Mouse (Mus musculus) MEL (cell line): Measurements from ENCODE around the gene Tnfrsf19. TPM values are rescaled to one million over a fixed set of nuclear protein-coding genes. Genes with fewer than 3 reads are reported as not detected.

ENCODE experiments used
- DNase-seq: peaks from one replicate; pipeline ENCODE4 v3.0.0; 2011; ENCODE audit warnings: low read depth, low spot score
- H3K27ac ChIP-seq: 2 replicates; pipeline ENCODE4 v1.5.1; 2012; ENCODE audit warnings: low read depth, mild to moderate bottlenecking, control low read depth, low read length, moderate library complexity; ENCODE audit not compliant: control insufficient read depth
- H3K27me3 ChIP-seq, 2 experiments: fragments of 150-350 bp in 1 of 2; sonication (generic) in 1 of 2; 2 replicates each; pipeline ENCODE4 v1.6.1; 2012; ENCODE audit warnings: low read length in 2 of 2, mild to moderate bottlenecking in 2 of 2, improper control_type of control experiment in 1 of 2, moderate library complexity in 1 of 2; ENCODE audit not compliant: insufficient read depth in 2 of 2, control insufficient read depth in 1 of 2
- H3K36me3 ChIP-seq, 2 experiments: 2 replicates each; pipeline ENCODE4 v1.6.1; 2012 to 2014; ENCODE audit warnings: low read length in 2 of 2, improper control_type of control experiment in 1 of 2, inconsistent platforms in 1 of 2, mild to moderate bottlenecking in 1 of 2; ENCODE audit not compliant: insufficient read depth in 2 of 2, control insufficient read depth in 1 of 2
- H3K4me1 ChIP-seq, 2 experiments: fragments of 150-350 bp in 1 of 2; sonication (generic) in 1 of 2; 2 replicates each; pipeline ENCODE4 v1.6.1; 2012; ENCODE audit warnings: low read length in 2 of 2, improper control_type of control experiment in 1 of 2, mild to moderate bottlenecking in 1 of 2; ENCODE audit not compliant: insufficient read depth in 2 of 2, control insufficient read depth in 1 of 2
- H3K4me3 ChIP-seq, 2 experiments: fragments of 150-350 bp in 1 of 2; sonication (generic) in 1 of 2; 2 replicates each; pipeline ENCODE4 v1.5.1; 2012; ENCODE audit warnings: low read depth in 2 of 2, low read length in 2 of 2, mild to moderate bottlenecking in 2 of 2, moderate library complexity in 2 of 2, control low read depth in 1 of 2, improper control_type of control experiment in 1 of 2; ENCODE audit not compliant: control insufficient read depth in 1 of 2, insufficient read depth in 1 of 2
- H3K79me2 ChIP-seq: 2 replicates; pipeline ENCODE4 v1.6.1; 2012; ENCODE audit warnings: mild to moderate bottlenecking, low read length, moderate library complexity; ENCODE audit not compliant: control insufficient read depth, poor library complexity, insufficient read depth
- H3K9ac ChIP-seq: 2 replicates; pipeline ENCODE4 v1.6.1; 2012; ENCODE audit warnings: low read depth, mild to moderate bottlenecking, control low read depth, low read length, moderate library complexity; ENCODE audit not compliant: control insufficient read depth, poor library complexity, severe bottlenecking
- H3K9me3 ChIP-seq: fragments of 150-350 bp; sonication (generic); replicated peaks from 2 replicates; pipeline ENCODE4 v1.6.1; 2012; ENCODE audit warnings: mild to moderate bottlenecking, low read length, improper control_type of control experiment, moderate library complexity; ENCODE audit not compliant: insufficient read depth
- CHD1 ChIP-seq: IDR thresholded peaks from 2 replicates; pipeline ENCODE4 v1.6.1; 2012; ENCODE audit warnings: low read depth, mild to moderate bottlenecking, inconsistent platforms, low read length, improper control_type of control experiment
- CTCF ChIP-seq, 3 experiments: IDR thresholded peaks in 2 of 3; conservative IDR thresholded peaks in 1 of 3; 2 replicates each; pipeline ENCODE4 v1.5.1; 2011 to 2012; ENCODE audit warnings: low read length in 3 of 3, low read depth in 2 of 3, mild to moderate bottlenecking in 2 of 3, improper control_type of control experiment in 1 of 3, inconsistent platforms in 1 of 3, mixed read lengths in 1 of 3, moderate library complexity in 1 of 3; ENCODE audit not compliant: control insufficient read depth in 1 of 3, insufficient read depth in 1 of 3, poor library complexity in 1 of 3, severe bottlenecking in 1 of 3
- ELF1 ChIP-seq: IDR thresholded peaks from 2 replicates; pipeline ENCODE4 v1.6.1; 2014; ENCODE audit warnings: low read depth, mild to moderate bottlenecking, inconsistent platforms, low read length, improper control_type of control experiment, moderate library complexity
- EP300 ChIP-seq, 2 experiments: IDR thresholded peaks; 2 replicates each; pipeline ENCODE4 v1.6.1; 2011; ENCODE audit warnings: improper control_type of control experiment in 2 of 2, low read length in 2 of 2, low read depth in 1 of 2, mild to moderate bottlenecking in 1 of 2
- GATA1 ChIP-seq: IDR thresholded peaks from 2 replicates; pipeline ENCODE4 v1.6.1; 2011; ENCODE audit warnings: low read depth, low read length, improper control_type of control experiment
- KAT2A ChIP-seq: conservative IDR thresholded peaks from 2 replicates; pipeline ENCODE4 v1.6.1; 2012; ENCODE audit warnings: low read depth, low read length, improper control_type of control experiment, inconsistent platforms
- MAX ChIP-seq: IDR thresholded peaks from 2 replicates; pipeline ENCODE4 v1.6.1; 2011; ENCODE audit warnings: low read length, improper control_type of control experiment
- NRF1 ChIP-seq: IDR thresholded peaks from 2 replicates; pipeline ENCODE4 v1.6.1; 2014; ENCODE audit warnings: low read depth, mild to moderate bottlenecking, inconsistent platforms, low read length, improper control_type of control experiment, moderate library complexity; ENCODE audit not compliant: poor library complexity, insufficient read depth, severe bottlenecking
- POLR2AphosphoS5 ChIP-seq: IDR thresholded peaks from 2 replicates; pipeline ENCODE4 v1.6.1; 2012; ENCODE audit warnings: low read depth, borderline replicate concordance, mild to moderate bottlenecking, inconsistent platforms, low read length, moderate library complexity, mixed read lengths
- RAD21 ChIP-seq: IDR thresholded peaks from 2 replicates; pipeline ENCODE4 v1.6.1; 2011; ENCODE audit warnings: mild to moderate bottlenecking, low read depth, low read length, improper control_type of control experiment
- SMC3 ChIP-seq: IDR thresholded peaks from 2 replicates; pipeline ENCODE4 v1.6.1; 2011; ENCODE audit warnings: low read depth, low read length, improper control_type of control experiment
- TAL1 ChIP-seq: IDR thresholded peaks from 2 replicates; pipeline ENCODE4 v1.6.1; 2012; ENCODE audit warnings: mild to moderate bottlenecking, inconsistent platforms, low read length, moderate library complexity, mixed read lengths
- TCF12 ChIP-seq: IDR thresholded peaks from 2 replicates; pipeline ENCODE4 v1.6.1; 2014; ENCODE audit warnings: low read depth, mild to moderate bottlenecking, inconsistent platforms, low read length, improper control_type of control experiment, moderate library complexity
- UBTF ChIP-seq: IDR thresholded peaks from 2 replicates; pipeline ENCODE4 v1.6.1; 2012; ENCODE audit warnings: low read depth, mild to moderate bottlenecking, inconsistent platforms, low read length, improper control_type of control experiment, moderate library complexity, borderline replicate concordance; ENCODE audit not compliant: insufficient read depth
- USF1 ChIP-seq: IDR thresholded peaks from 2 replicates; pipeline ENCODE4 v1.6.1; 2014; ENCODE audit warnings: low read depth, mild to moderate bottlenecking, inconsistent platforms, low read length, improper control_type of control experiment, moderate library complexity
- USF2 ChIP-seq, 2 experiments: IDR thresholded peaks; 2 replicates each; pipeline ENCODE4 v1.6.1; 2011 to 2012; ENCODE audit warnings: improper control_type of control experiment in 2 of 2, low read length in 2 of 2, borderline replicate concordance in 1 of 2, inconsistent platforms in 1 of 2, low read depth in 1 of 2, mild to moderate bottlenecking in 1 of 2; ENCODE audit not compliant: insufficient read depth in 1 of 2
- ZKSCAN1 ChIP-seq: IDR thresholded peaks from 2 replicates; pipeline ENCODE4 v1.6.1; 2012; ENCODE audit warnings: low read depth, mild to moderate bottlenecking, inconsistent platforms, low read length, improper control_type of control experiment, moderate library complexity
- ZMIZ1 ChIP-seq: IDR thresholded peaks from 2 replicates; pipeline ENCODE4 v1.6.1; 2012; ENCODE audit warnings: low read depth, mild to moderate bottlenecking, inconsistent platforms, low read length, improper control_type of control experiment, moderate library complexity
- ZNF384 ChIP-seq: IDR thresholded peaks from 2 replicates; pipeline ENCODE4 v1.6.1; 2012; ENCODE audit warnings: low read depth, mild to moderate bottlenecking, inconsistent platforms, low read length, improper control_type of control experiment
- polyA plus RNA-seq, 2 experiments: library from polyadenylated mRNA; stranded (reverse) in 1 of 2; unstranded in 1 of 2; fragments of >175 nt in 1 of 2; fragments of >200 nt in 1 of 2; gene quantifications; 2 replicates each; pipeline versions ENCODE4 v1.2.1 to v1.2.4; 2012; ENCODE audit warnings: low replicate concordance in 2 of 2, low read depth in 1 of 2; ENCODE audit not compliant: insufficient read length in 2 of 2, insufficient read depth in 1 of 2, missing spikeins in 1 of 2
- total RNA-seq: library from RNA; depleted of rRNA; stranded (reverse); fragments of 300-350 nt; gene quantifications from 2 replicates; pipeline ENCODE4 v1.2.3, GENCODE M21; 2012

Gene Tnfrsf19
- total and polyA plus RNA-seq, 3 experiments = not detected

- Histone ChIP-seq H3K4me1 (no peaks in the 10 kb centered on the region), H3K9me3 (no peaks in the 10 kb centered on the region), H3K79me2 (no peaks in the 10 kb centered on the region), H3K36me3 (no peaks in the 10 kb centered on the region), H3K9ac (no peak overlapping the region), H3K27ac (no peak overlapping the region), H3K27me3 (no peaks in the 10 kb centered on the region), H3K4me3 (no peak overlapping the region)
- peak; percentile 8 for DNase-seq
- TF ChIP-seq ZNF384 (no peak), NRF1 (no peak), TCF12 (no peak), EP300 (IDR thresholded peaks at IDR 0.05; ENCODE audit: low read depth in 1 of 2, low read length in 2 of 2) (no peak), CHD1 (no peak), POLR2AphosphoS5 (no peak), RAD21 (no peak), USF1 (no peak), UBTF (no peak), ZKSCAN1 (no peak), ELF1 (no peak), CTCF (IDR thresholded peaks at IDR 0.05 in 2 of 3, conservative IDR thresholded peaks at IDR 0.05 in 1 of 3; ENCODE audit: control insufficient read depth in 1 of 3, insufficient read depth in 1 of 3, low read depth in 2 of 3, low read length in 3 of 3, poor library complexity in 1 of 3, severe bottlenecking in 1 of 3) (no peak), KAT2A (no peak), SMC3 (no peak), USF2 (IDR thresholded peaks at IDR 0.05; ENCODE audit: borderline replicate concordance in 1 of 2, insufficient read depth in 1 of 2, low read depth in 1 of 2, low read length in 2 of 2) (no peak), ZMIZ1 (no peak), TAL1 (no peak), MAX (no peak)
Observed at GRCm38 (mm10) chr14:60980244-60980887, 65.9 kb downstream of the Tnfrsf19 start.

- Histone ChIP-seq H3K4me1 (no peaks in the 10 kb centered on the region), H3K9me3 (no peaks in the 10 kb centered on the region), H3K4me3 (no peak overlapping the region), H3K27me3 (no peaks in the 10 kb centered on the region), H3K79me2 (no peaks in the 10 kb centered on the region), H3K9ac (no peak overlapping the region), H3K27ac (no peak overlapping the region), H3K36me3 (no peaks in the 10 kb centered on the region)
- DNase-seq = no peak
- no peak for TF ChIP-seq GATA1
- TF ChIP-seq, all 39 proteins: peak for 0
Observed at GRCm38 (mm10) chr14:60978129-60978528, 68.2 kb downstream of the Tnfrsf19 start.
